Mouse (Mus musculus) adrenal gland, postnatal 10 days (tissue): ENCODE measurements at regions not wholly inside any gene's neighbourhood (a gene's known extent, or its start where the extent isn't known, plus 50 kb on each side); places are given as distances from the start of the nearest gene placed in this dataset.

Source experiments
- DNase-seq: peaks from one replicate; pipeline ENCODE4 v3.0.0; 2021; ENCODE audit warnings: mixed read lengths

DNA sequence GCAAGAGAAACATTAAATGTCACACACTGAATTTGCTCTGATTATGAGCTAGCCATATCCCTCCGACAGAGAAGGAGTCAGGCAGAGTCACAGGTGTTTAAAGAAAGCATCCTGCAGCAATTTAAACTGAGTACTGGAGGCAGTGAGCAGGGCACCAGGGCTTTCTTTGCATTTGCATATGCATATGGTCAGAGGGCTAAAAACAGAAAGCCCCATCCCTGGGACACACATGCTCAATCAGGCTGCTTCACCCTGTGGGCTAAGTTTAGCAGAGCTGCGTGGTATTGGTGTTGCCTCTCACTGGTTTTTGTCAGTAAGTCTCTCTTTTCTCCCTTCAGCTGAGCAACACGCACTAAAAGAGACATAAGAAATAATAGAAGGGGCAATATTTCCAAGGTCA is 289.9 kb upstream of the Rps6ka3 start:
- DNase-seq = no peak

- no peak for DNase-seq
These were observed 288.7 kb upstream of the Rps6ka3 start for GRCm38 (mm10) chrX:158921424-158921823.

- DNase-seq = peak; percentile 74
These were observed 288.2 kb upstream of the Rps6ka3 start for GRCm38 (mm10) chrX:158921838-158922450.

- no peak for DNase-seq
These were observed 287.0 kb upstream of the Rps6ka3 start for GRCm38 (mm10) chrX:158923081-158923561.

DNA sequence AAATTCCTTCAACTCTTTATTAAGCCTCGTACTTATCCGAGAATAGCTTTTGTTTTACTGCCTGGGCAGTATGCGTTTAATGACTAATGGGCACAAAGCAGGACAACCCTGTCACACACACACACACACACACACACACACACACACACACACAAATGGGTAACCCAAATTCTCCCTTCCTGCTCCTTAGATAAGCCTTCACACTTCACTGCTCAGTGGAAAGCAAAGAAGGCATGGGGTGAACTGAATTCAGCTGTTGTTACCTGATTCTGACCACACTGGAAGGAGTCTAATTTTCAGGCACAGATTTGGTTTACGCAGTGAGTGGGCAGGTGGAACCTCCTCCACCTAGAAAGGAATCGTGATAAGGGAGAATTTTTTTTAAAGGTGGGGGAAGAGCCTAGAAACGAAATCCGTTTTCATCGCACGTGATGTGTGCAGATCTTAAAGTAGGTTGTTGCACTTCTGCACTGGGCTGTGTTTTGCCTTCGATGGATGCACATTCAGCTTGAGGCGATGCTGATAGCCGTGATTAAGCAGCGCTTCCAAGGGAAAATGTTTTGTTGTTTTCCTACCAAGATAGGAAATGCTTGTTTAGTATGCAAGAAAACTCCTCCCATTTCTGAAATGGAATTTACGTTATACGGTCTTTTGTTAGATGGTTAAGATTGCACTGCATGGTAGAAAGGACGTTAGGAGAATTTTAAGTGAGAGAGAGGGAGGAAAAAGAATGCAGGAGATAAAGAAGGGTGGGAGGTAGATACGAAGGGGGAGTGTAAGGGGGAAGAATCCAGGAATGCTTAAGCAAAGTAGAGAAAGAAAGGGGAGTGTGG is 286.2 kb upstream of the Rps6ka3 start:
- no peak for DNase-seq

DNA sequence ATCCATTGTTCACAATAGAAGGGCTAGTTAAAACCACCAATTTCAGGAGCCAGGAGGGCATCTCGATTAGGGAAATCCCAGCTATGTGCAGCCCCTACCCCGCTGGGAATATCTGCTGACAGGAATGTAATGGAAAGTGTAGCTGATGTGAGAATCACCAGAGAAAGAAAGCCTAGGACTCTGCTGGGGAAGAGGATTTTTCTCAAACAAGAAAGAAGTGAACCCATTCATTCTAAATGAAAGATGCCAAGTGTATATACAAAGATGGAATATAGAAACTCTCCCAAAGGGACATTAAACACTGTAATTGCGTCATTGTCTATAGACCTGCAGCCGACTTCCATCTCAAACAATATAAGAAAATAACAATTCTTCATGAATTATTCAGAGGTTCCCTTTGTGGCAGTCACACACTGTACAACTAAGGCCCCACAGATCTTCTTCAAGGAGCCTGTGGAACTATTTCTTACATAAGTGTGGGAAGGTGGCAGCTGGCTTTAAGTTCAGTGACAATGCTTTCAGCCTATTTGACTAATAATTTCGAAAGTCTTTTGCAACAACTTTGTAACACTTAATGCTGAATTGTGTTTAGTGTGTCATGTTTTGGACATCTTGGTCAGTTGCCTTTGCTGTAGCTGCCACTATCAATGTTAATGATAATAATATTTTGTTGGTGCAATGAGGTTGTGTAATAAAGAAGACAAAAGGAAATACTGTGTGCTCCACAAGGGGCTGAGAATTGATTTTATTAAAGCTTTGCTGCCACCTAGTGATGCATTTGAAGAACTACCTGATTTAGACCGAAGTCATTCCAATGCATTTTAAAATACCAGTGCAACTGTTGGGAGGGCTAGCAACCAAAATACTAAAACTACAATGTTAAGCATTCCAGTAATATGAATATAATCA is 285.4 kb upstream of the Rps6ka3 start:
- no peak for DNase-seq

DNA sequence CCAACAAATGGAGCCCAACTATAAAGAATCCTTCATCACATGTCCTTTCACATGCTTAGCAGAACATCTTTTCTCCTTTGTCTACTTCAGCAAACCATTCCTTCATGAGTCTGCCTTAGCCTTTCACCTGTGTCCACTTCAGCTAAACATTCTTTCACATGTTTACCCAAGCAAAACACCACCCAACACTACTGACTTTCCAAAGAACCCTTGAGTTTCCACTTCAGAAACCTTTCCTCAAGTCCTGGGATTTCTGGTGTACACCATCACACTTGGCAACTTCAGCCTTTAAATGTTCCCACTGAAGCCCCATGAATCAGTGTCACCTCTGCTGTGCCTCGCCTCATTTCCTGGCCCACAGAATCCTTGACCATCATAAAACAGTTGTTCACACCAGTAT is 278.2 kb upstream of the Rps6ka3 start:
- no peak for DNase-seq

DNA sequence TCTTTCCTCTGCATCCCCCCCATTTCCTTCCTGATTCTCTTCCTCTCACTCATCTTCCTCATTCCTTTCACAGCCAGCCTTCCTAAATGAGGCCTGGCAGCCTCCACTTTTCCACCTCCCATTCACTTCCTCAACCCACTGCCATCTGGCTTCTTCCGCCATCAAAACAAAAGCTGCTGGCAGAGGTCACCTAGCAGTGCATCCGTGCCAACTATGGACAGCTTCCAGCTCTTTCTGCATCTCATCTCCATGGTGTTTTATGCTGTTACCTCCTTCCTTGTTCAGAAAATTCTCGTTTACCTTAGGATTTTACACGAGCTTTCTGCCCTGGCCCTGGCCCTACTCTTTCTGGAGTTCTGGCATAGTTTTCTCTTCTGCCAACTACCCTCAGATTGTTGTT is 262.9 kb upstream of the Rps6ka3 start:
- no peak for DNase-seq

DNA sequence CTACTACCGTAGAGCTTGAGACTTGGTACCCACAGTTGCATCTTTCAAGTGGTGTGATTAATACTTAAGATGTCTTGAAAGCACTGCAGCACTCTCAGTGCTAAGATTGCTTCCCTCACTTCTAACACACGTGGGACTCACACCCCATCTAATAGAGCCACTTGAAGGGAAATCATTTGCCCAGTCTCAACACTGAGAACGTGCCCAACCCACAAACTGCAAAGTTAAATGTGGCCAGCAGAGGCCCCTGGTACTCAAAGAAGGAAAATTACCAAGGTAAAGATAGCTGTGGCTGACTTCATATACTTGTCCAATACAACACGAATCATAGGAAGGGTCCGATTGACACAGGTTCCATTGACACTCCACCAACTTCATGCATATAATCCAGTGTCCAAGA is 238.4 kb upstream of the Rps6ka3 start:
- DNase-seq = peak; percentile 17

- no peak for DNase-seq
These were observed 233.5 kb upstream of the Rps6ka3 start for GRCm38 (mm10) chrX:158976648-158977047.

GRCm38 (mm10) chrX:158984721-158985120 is 225.4 kb upstream of the Rps6ka3 start:
- DNase-seq = no peak

DNA sequence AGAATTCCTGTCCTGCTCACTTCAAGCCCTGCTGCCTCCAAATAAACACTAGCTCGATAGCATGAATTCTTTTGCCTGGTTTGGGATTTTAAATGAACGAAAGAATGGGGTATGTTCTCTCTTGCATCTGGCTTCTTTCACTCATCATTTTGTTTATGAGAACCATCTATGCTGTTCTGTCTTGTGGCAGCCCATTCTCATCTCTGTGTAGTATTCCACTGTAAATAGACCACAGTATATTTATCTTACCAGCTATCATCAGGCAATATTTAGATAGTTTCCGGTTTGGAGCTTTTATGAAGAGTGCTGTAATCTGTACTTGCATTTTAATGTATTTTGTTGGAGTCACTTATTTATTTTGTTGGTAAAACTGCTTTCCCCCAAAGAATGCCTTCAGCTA is 222.4 kb upstream of the Rps6ka3 start:
- DNase-seq = no peak

GRCm38 (mm10) chrX:159018955-159019354 is 191.2 kb upstream of the Rps6ka3 start:
- DNase-seq = no peak

DNA sequence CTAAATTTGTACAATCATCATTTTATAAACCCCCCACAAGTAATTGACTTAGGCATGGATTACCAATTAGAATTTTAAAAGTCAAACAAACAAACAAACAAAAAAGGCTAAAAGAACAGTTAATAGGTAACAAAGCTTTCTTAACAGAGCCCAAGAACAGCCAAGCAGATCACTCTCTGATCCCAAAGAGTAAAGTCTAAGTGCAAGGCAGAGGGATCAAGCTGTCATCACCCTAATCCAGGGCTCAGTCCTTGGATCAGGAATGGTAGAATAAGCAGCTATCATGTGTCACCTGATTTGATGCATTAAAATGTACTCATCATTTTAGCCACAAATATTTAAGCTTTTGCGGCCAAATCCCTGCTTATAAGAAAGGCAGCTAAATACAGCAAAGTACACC is 183.8 kb upstream of the Rps6ka3 start:
- no peak for DNase-seq

DNA sequence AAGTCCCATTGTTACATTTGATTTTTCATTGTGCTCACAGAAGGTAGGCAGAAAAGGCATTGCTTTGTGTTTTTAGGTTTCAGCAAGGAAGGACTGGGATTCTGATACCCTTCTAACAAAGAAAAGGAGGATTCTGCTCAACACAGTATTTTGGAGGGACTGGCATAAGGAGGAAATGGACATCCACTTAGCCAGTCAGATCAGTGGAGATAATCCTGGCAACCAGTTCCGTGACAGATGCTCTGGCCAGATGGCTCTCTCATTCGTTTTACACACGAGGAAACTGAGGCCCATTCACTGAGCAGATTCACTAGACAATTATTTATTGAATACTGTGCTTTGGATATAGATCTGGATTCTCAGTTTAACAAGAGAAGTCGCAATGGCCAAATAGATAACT is 178.2 kb upstream of the Rps6ka3 start:
- DNase-seq = no peak

DNA sequence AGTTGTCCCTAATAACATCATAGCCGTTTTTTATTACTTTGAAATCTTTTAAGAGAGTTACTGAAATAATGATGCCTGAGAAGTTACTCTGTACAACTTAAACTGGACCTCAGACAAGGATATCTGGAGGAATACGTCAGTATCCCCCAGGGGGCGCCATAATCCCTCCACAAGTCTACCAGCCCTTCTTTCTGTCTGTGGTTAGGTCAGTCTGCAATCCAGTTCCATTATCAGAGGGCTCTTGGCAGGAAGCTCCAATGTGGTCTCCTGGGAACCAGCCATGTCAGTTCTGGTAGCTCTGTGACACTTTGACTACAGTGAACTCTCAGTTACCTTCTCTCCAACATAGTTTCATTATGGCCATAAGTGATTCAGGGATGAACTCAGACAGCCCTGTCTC is 166.7 kb upstream of the Rps6ka3 start:
- DNase-seq = peak; percentile 82

DNA sequence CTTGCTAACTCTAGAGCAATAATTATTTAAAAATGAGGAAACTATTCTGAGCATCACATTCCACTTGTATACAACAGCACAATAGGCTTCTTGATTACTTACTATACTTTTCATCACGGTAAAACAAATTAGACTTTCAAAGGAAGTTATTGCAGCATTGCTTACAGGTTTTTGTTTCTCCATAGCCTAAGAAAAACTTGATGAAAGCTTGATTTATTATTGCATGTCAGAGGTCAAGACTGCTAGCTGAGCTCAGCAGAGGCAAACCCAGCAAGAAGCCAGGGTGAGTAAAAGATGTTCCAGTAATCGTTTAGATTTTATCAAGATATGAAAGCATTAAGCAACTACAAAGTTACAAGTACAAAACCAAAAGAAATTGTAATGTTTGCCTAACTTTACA is 162.2 kb upstream of the Rps6ka3 start:
- DNase-seq = no peak

DNA sequence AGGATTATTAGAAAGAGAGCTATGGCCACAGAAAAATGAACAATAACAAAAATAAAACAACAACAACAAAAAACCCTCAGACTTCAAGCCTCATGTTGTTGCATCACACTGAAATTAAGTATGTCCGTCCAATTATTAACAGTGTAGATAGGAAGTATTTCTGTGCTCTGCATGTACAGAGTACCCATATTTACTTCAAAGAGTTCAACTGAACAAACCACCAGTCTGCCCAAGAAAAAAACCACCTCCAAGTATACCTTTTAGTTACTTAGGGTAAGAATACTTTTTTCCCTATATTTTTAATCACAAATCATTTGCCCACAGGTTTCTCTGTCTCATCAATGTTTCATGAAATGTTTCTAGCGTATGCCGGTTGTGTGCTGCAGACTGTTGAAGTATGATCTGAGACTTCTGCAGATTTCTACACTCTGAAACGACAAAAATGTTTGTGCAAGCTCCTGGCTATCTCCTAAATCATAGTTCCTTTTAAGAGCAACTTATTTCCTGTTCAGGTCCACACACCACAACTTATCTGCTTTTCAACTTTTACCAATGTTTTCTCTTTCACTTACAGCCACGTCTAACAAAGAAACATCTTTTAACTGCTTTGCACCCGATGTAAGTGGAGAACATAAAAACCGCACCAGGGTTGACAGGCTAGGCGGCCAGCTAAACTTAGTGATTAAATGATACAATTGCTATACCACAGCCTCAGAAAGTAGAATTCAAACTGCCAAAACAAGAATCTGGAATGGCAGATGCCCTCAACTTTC is 154.2 kb upstream of the Rps6ka3 start:
- no peak for DNase-seq

DNA sequence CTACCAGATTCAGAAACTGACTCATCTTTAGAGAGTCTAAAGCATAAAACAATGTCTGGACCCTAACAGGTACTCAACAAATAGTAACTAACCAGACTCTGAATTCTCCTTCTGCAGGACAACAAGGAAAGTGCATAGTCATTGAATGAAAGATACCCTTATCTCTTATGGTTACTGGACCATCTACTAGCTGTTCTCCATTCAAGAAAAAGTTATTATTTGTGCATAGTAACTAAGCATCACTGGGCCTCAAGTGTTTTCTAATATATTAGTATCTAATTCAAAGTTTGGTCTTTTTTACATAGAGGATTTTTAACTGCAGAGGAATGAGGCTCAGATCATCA is 153.7 kb upstream of the Rps6ka3 start:
- no peak for DNase-seq

GRCm38 (mm10) chrX:159058931-159059330 is 151.2 kb upstream of the Rps6ka3 start:
- no peak for DNase-seq

DNA sequence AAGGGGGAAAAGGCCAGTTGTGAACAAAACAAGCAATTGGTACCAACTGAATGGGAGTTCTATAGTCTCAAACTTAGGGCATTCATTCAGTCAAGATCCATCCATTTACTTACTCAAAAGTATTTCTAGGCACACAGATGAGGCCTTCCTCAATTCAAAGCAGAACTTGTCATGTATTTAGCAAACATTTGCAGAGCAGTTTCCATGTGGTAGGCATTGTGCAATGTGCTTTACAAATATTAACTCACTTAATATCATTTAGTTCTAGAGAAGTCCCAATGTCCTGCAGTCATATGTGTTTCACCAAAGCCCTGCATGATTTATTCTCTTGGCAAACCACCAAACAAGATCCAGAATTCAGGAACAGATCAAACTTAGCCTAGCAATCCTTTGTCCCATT is 148.8 kb upstream of the Rps6ka3 start:
- DNase-seq = no peak

DNA sequence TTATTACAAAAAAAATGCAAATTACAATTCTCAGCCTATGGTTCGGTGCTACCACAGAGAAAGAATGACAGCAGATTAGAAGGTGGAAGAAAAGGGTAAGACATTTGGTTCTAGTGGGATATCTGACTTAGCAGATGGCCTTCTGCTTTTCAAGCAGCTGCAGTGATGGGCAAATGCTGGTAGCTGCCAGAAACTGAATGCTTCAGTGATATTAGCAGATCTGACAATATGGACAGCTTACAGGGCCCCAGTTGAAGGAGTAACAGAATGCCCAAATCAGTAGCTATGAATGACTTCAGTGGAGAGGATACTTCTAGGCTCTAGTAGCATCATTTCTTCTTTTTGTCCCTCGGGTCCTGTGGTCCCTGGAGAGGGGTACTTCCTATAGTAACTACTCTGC is 143.9 kb upstream of the Rps6ka3 start:
- DNase-seq = no peak
